Mouse (Mus musculus) ES-Bruce4 (cell line): ENCODE data around the gene Olfr1018. TPM values are rescaled to one million over a fixed set of nuclear protein-coding genes. Genes with fewer than 3 reads are reported as not detected.

Experiments used
- H3K27ac ChIP-seq: 2 replicates; pipeline ENCODE4 v1.5.1; 2012; ENCODE audit warnings: low read length, inconsistent platforms; ENCODE audit not compliant: insufficient read depth
- H3K27me3 ChIP-seq: 2 replicates; pipeline ENCODE4 v1.6.1; 2012; ENCODE audit warnings: mild to moderate bottlenecking, low read length, inconsistent platforms; ENCODE audit not compliant: control insufficient read depth, poor library complexity, insufficient read depth, severe bottlenecking
- H3K36me3 ChIP-seq: 2 replicates; pipeline ENCODE4 v1.6.1; 2012; ENCODE audit warnings: inconsistent platforms, mild to moderate bottlenecking, low read length, moderate library complexity; ENCODE audit not compliant: control insufficient read depth, poor library complexity, insufficient read depth, severe bottlenecking
- H3K4me1 ChIP-seq: one replicate; pipeline ENCODE4 v1.8.1; 2011; ENCODE audit warnings: low read length; ENCODE audit not compliant: control insufficient read depth, insufficient read depth
- H3K4me3 ChIP-seq: 2 replicates; pipeline ENCODE4 v1.5.1; 2011; ENCODE audit warnings: low read depth, mild to moderate bottlenecking, low read length
- H3K9ac ChIP-seq: 2 replicates; pipeline ENCODE4 v1.6.1; 2012; ENCODE audit warnings: low read depth, mild to moderate bottlenecking, inconsistent platforms; ENCODE audit not compliant: poor library complexity, severe bottlenecking
- H3K9me3 ChIP-seq: replicated peaks from 2 replicates; pipeline ENCODE4 v1.6.1; 2012; ENCODE audit warnings: mild to moderate bottlenecking, low read length, inconsistent platforms; ENCODE audit not compliant: control insufficient read depth, poor library complexity, insufficient read depth, severe bottlenecking
- CTCF ChIP-seq: IDR thresholded peaks from one replicate; pipeline ENCODE4 v1.8.1; 2011; ENCODE audit warnings: low read depth, low read length
- EP300 ChIP-seq: IDR thresholded peaks from 2 replicates; pipeline ENCODE4 v1.6.1; 2011; ENCODE audit warnings: low read depth, low read length; ENCODE audit not compliant: insufficient read depth
- POLR2A ChIP-seq: IDR thresholded peaks from one replicate; pipeline ENCODE4 v1.8.1; 2011; ENCODE audit warnings: low read length; ENCODE audit not compliant: insufficient read depth
- polyA plus RNA-seq: library from polyadenylated mRNA; stranded (reverse); fragments of >200 nt; gene quantifications from 2 replicates; pipeline ENCODE4 v1.2.4, GENCODE M21; 2011; ENCODE audit warnings: low read depth; ENCODE audit not compliant: missing spikeins, insufficient read depth, insufficient read length

Olfr1018 gene
- polyA plus RNA-seq, 1 experiment, result not detected

- no peak within 1 kb of the TSS for H3K9ac ChIP-seq
- no peaks in the 10 kb centered on the region for H3K4me1 ChIP-seq
- no peak for TF ChIP-seq EP300
- no peak for TF ChIP-seq POLR2A
- TF ChIP-seq CTCF, result no peak
- no peaks in the 10 kb centered on the region for H3K27me3 ChIP-seq
- no peaks in the 10 kb centered on the region for H3K36me3 ChIP-seq
- no peak within 1 kb of the TSS for H3K4me3 ChIP-seq
- no peaks in the 10 kb centered on the region for H3K9me3 ChIP-seq
- H3K27ac ChIP-seq, result no peak within 1 kb of the TSS
These were observed 27.1 kb downstream of the Olfr1018 start, which contains the start of gene Olfr1019 for GRCm38 (mm10) chr2:85845383-85845782. TSS of gene Olfr1019 (minus strand) at chr2:85845483.

- Histone ChIP-seq H3K36me3 (no peaks in the 10 kb centered on the region), H3K9ac (no peak within 1 kb of the TSS), H3K27me3 (no peaks in the 10 kb centered on the region), H3K9me3 (no peaks in the 10 kb centered on the region), H3K27ac (no peak within 1 kb of the TSS), H3K4me3 (no peak within 1 kb of the TSS), H3K4me1 (no peaks in the 10 kb centered on the region)
- TF ChIP-seq POLR2A (no peak), CTCF (no peak), EP300 (no peak)
These were observed 28.5 kb downstream of the Olfr1018 start, which contains the start of gene Olfr1020 for GRCm38 (mm10) chr2:85846730-85847129. TSS of gene Olfr1020 (plus strand) at chr2:85847030.

- no peaks in the 10 kb centered on the region for H3K27me3 ChIP-seq
- TF ChIP-seq CTCF, result no peak
- no peaks in the 10 kb centered on the region for H3K9me3 ChIP-seq
These were observed 50.0 kb downstream of the Olfr1018 start, which contains the start of gene Olfr1022 for GRCm38 (mm10) chr2:85868294-85868693. TSS of gene Olfr1022 (plus strand) at chr2:85868594.

More at GRCm38 (mm10) chr2:85868294-85868693, 50.0 kb downstream of the Olfr1018 start, which contains the start of gene Olfr1022:
- H3K4me1 ChIP-seq, result no peaks in the 10 kb centered on the region
- H3K36me3 ChIP-seq, result no peaks in the 10 kb centered on the region
- H3K4me3 ChIP-seq, result no peak within 1 kb of the TSS
- no peak within 1 kb of the TSS for H3K9ac ChIP-seq
- no peak within 1 kb of the TSS for H3K27ac ChIP-seq

Other genes starting within 250 kb of the Olfr1018 start
- not detected in 2 replicates for gene Olfr996, start 239.3 kb upstream of the Olfr1018 start, polyA plus RNA-seq
- not detected in 2 replicates for gene Olfr998, start 229.5 kb upstream of the Olfr1018 start, polyA plus RNA-seq
- not detected in 2 replicates for gene Olfr1000, start 206.6 kb upstream of the Olfr1018 start, polyA plus RNA-seq
- gene Olfr1002, start 167.8 kb upstream of the Olfr1018 start, polyA plus RNA-seq, result not detected in 2 replicates
- not detected in 2 replicates for gene Olfr154, start 154.0 kb upstream of the Olfr1018 start, polyA plus RNA-seq
- gene Olfr1006, start 139.7 kb upstream of the Olfr1018 start, polyA plus RNA-seq, result not detected in 2 replicates
- not detected in 2 replicates for gene Olfr1008, start 129.0 kb upstream of the Olfr1018 start, polyA plus RNA-seq
- not detected in 2 replicates for gene Olfr1009, start 103.1 kb upstream of the Olfr1018 start, polyA plus RNA-seq
- gene Olfr1012, start 55.7 kb upstream of the Olfr1018 start, polyA plus RNA-seq, result not detected in 2 replicates
- gene Olfr1013, start 51.4 kb upstream of the Olfr1018 start, polyA plus RNA-seq, result not detected in 2 replicates
- gene Olfr1014, start 45.8 kb upstream of the Olfr1018 start, polyA plus RNA-seq, result not detected in 2 replicates
- gene Olfr1015, start 36.5 kb upstream of the Olfr1018 start, polyA plus RNA-seq, result not detected in 2 replicates
- not detected in 2 replicates for gene Olfr1016, start 15.9 kb upstream of the Olfr1018 start, polyA plus RNA-seq
- not detected in 2 replicates for gene Olfr1019, start 27.0 kb downstream of the Olfr1018 start, polyA plus RNA-seq
- not detected in 2 replicates for gene Olfr1020, start 28.6 kb downstream of the Olfr1018 start, polyA plus RNA-seq
- gene Olfr1022, start 50.1 kb downstream of the Olfr1018 start, polyA plus RNA-seq, result not detected in 2 replicates
- not detected in 2 replicates for gene Olfr1023, start 67.2 kb downstream of the Olfr1018 start, polyA plus RNA-seq
- gene Olfr1024, start 86.6 kb downstream of the Olfr1018 start, polyA plus RNA-seq, result not detected in 2 replicates
- gene Olfr1025-ps1, start 96.7 kb downstream of the Olfr1018 start, polyA plus RNA-seq, result not detected in 2 replicates
- gene Olfr1026, start 103.1 kb downstream of the Olfr1018 start, polyA plus RNA-seq, result not detected in 2 replicates
- gene Olfr1028, start 132.0 kb downstream of the Olfr1018 start, polyA plus RNA-seq, result not detected in 2 replicates
- not detected in 2 replicates for gene Olfr1029, start 155.4 kb downstream of the Olfr1018 start, polyA plus RNA-seq
- not detected in 2 replicates for gene Olfr1030, start 160.8 kb downstream of the Olfr1018 start, polyA plus RNA-seq
- not detected in 2 replicates for gene Olfr1031, start 171.8 kb downstream of the Olfr1018 start, polyA plus RNA-seq
- gene Olfr1032, start 187.1 kb downstream of the Olfr1018 start, polyA plus RNA-seq, result not detected in 2 replicates
- not detected in 2 replicates for gene Olfr1033, start 202.2 kb downstream of the Olfr1018 start, polyA plus RNA-seq
- gene Olfr1034, start 227.4 kb downstream of the Olfr1018 start, polyA plus RNA-seq, result not detected in 2 replicates